Mouse (Mus musculus) C2C12 (cell line): ENCODE results near the gene Cby1.

Source experiments
- CEBPB ChIP-seq: IDR thresholded peaks from one replicate; pipeline ENCODE4 v1.6.1; 2011; ENCODE audit warnings: low read depth, mild to moderate bottlenecking, control low read depth, moderate library complexity
- CTCF ChIP-seq: IDR thresholded peaks from one replicate; pipeline ENCODE4 v1.5.1; 2011; ENCODE audit not compliant: control insufficient read depth, insufficient read depth, insufficient read length
- MAX ChIP-seq: IDR thresholded peaks from one replicate; pipeline ENCODE4 v1.6.1; 2011; ENCODE audit warnings: mild to moderate bottlenecking, control low read depth
- MYOD1 ChIP-seq: IDR thresholded peaks from one replicate; pipeline ENCODE4 v1.6.1; 2011; ENCODE audit warnings: low read depth; ENCODE audit not compliant: control insufficient read depth, insufficient read length
- MYOG ChIP-seq: IDR thresholded peaks from one replicate; pipeline ENCODE4 v1.6.1; 2011; ENCODE audit not compliant: control insufficient read depth, insufficient read length; ENCODE audit errors: extremely low read depth
- USF1 ChIP-seq: IDR thresholded peaks from one replicate; pipeline ENCODE4 v1.6.1; 2011; ENCODE audit warnings: low read depth, mild to moderate bottlenecking, control low read depth, moderate library complexity

DNA sequence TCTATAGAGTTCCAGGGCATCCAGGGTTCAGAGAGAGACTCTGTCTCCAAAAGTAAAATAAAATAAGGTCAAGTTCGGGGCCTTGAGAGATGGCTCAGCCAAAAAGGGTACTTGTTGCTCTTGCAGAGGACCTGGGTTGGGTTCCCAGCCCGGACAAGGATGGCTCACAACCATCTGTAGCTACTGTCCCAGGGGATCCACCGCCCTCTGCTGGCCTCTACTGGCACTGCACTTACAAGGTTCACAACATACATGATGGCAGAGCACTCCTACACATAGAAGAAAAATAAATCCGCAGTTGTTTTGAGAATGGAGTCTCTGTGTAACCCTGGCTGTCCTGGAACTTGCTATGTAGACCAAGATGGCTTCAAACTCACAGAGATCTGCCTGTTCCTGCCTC, 2.9 kb downstream of the Cby1 start:
- no peak for TF ChIP-seq CTCF
- TF ChIP-seq USF1 = no peak
- TF ChIP-seq MYOD1 = no peak
- no peak for TF ChIP-seq MYOG
- no peak for TF ChIP-seq MAX
- no peak for TF ChIP-seq CEBPB
